Mouse (Mus musculus) olfactory bulb, adult 2 months (tissue): Measurements from ENCODE around the gene Ppfibp1.

Experiments
- CTCF ChIP-seq: fragments of 200-500 bp; IDR thresholded peaks from 2 replicates; pipeline ENCODE4 v1.5.1; 2012; ENCODE audit warnings: low read depth, mild to moderate bottlenecking, low read length, moderate library complexity; ENCODE audit not compliant: insufficient read depth
- POLR2A ChIP-seq: fragments of 200-500 bp; IDR thresholded peaks from 2 replicates; pipeline ENCODE4 v1.6.1; 2012; ENCODE audit warnings: mild to moderate bottlenecking, low read depth, low read length, moderate library complexity; ENCODE audit not compliant: insufficient read depth

- TF ChIP-seq CTCF (no peak), POLR2A (no peak)
Measured at GRCm38 (mm10) chr6:146906000-146906786, 17.9 kb downstream of the Ppfibp1 start.
